Mouse (Mus musculus) forebrain, embryonic 16.5 days (tissue): Measurements from ENCODE around the gene Rars. TPM values are rescaled to one million over a fixed set of nuclear protein-coding genes. Genes with fewer than 3 reads are reported as not detected.

ENCODE experiments used
- ATAC-seq: fragments of 200-750 bp; cut with Nextera tagmentation; 2 replicates; pipeline ENCODE4 v1.8.0; 2017; ENCODE audit warnings: mild to moderate bottlenecking, moderate library complexity
- H3K27ac ChIP-seq: fragments of 300-500 bp; sonication (generic); 2 replicates; pipeline ENCODE4 v1.5.1; 2014; ENCODE audit warnings: low read length, control low read depth
- H3K27me3 ChIP-seq: fragments of 300-500 bp; sonication (generic); replicated peaks from 2 replicates; pipeline ENCODE4 v1.6.1; 2014; ENCODE audit warnings: low read length; ENCODE audit not compliant: control insufficient read depth, insufficient read depth
- H3K36me3 ChIP-seq: fragments of 300-500 bp; sonication (generic); 2 replicates; pipeline ENCODE4 v1.6.1; 2014; ENCODE audit not compliant: control insufficient read depth, insufficient read depth
- H3K4me1 ChIP-seq: fragments of 300-500 bp; sonication (generic); replicated peaks from 2 replicates; pipeline ENCODE4 v1.6.1; 2014; ENCODE audit warnings: low read length; ENCODE audit not compliant: control insufficient read depth, insufficient read depth
- H3K4me2 ChIP-seq: fragments of 300-500 bp; sonication (generic); 2 replicates; pipeline ENCODE4 v1.6.1; 2014; ENCODE audit warnings: mild to moderate bottlenecking, low read length, control low read depth
- H3K4me3 ChIP-seq: fragments of 300-500 bp; sonication (generic); replicated peaks from 2 replicates; pipeline ENCODE4 v1.5.1; 2014; ENCODE audit warnings: mild to moderate bottlenecking, low read length, control low read depth
- H3K9ac ChIP-seq: fragments of 300-500 bp; sonication (generic); replicated peaks from 2 replicates; pipeline ENCODE4 v1.6.1; 2014; ENCODE audit warnings: low read depth, low read length, control low read depth
- H3K9me3 ChIP-seq: fragments of 300-500 bp; sonication (generic); 2 replicates; pipeline ENCODE4 v1.6.1; 2016; ENCODE audit warnings: low read length; ENCODE audit not compliant: control insufficient read depth
- WGBS: fragments of 180-500 bp; shearing (Covaris S2); extraction: QIAGEN DNeasy Blood & Tissue Kit; methylation state at CpG from one replicate; pipeline ENCODE4 v1.1.7; 2014; 5-methylcytosine and 5-hydroxymethylcytosine counted together
- microRNA counts: library from miRNA; unstranded; fragments of <30 nt; microRNA quantifications from one replicate; lab custom pipeline; 2016
- microRNA-seq: library from miRNA; unstranded; fragments of <30 nt; microRNA quantifications from one replicate; pipeline ENCODE4, GENCODE M21; 2017
- polyA plus RNA-seq: library from polyadenylated mRNA; unstranded; fragments of >200 nt; fragmentation: Nextera tagmentation; extraction: Ambion mirVana; gene quantifications from 2 replicates; pipeline ENCODE4 v1.2.1, GENCODE M21; 2015

The Rars gene
- polyA plus RNA-seq, 1 experiment from 2014 or later = 73.1 TPM

- H3K27ac ChIP-seq = no peak overlapping the region
- peaks cover 15% of the 10 kb centered on the region for H3K4me1 ChIP-seq
- no peaks in the 10 kb centered on the region for H3K9me3 ChIP-seq
- no peak overlapping the region for H3K4me2 ChIP-seq
- WGBS = 91% methylated on average over 5 of the region's 5 CpGs
- no peak for ATAC-seq
- H3K4me3 ChIP-seq = no peak overlapping the region
- no peaks in the 10 kb centered on the region for H3K36me3 ChIP-seq
- H3K9ac ChIP-seq = no peak overlapping the region
- no peaks in the 10 kb centered on the region for H3K27me3 ChIP-seq
These were observed 67.5 kb downstream of the Rars start for GRCm38 (mm10) chr11:35766845-35767244.

GRCm38 (mm10) chr11:35760627-35761003, 73.7 kb downstream of the Rars start:
- Histone ChIP-seq H3K4me1 (no peaks in the 10 kb centered on the region), H3K27me3 (no peaks in the 10 kb centered on the region), H3K9ac (no peak overlapping the region), H3K4me3 (no peak overlapping the region), H3K9me3 (no peaks in the 10 kb centered on the region), H3K4me2 (no peak overlapping the region), H3K36me3 (no peaks in the 10 kb centered on the region), H3K27ac (no peak overlapping the region)
- ATAC-seq = no peak
- WGBS = 97% methylated on average over 4 of the region's 4 CpGs

GRCm38 (mm10) chr11:35760001-35760626, 74.2 kb downstream of the Rars start:
- no peak overlapping the region for H3K27ac ChIP-seq
- ATAC-seq = no peak
- H3K4me2 ChIP-seq = no peak overlapping the region
- no peaks in the 10 kb centered on the region for H3K4me1 ChIP-seq
- whole genome bisulfite sequencing = 91% methylated on average over 7 of the region's 7 CpGs
- H3K9ac ChIP-seq = no peak overlapping the region
- no peaks in the 10 kb centered on the region for H3K36me3 ChIP-seq
- no peaks in the 10 kb centered on the region for H3K27me3 ChIP-seq
- H3K4me3 ChIP-seq = no peak overlapping the region
- no peaks in the 10 kb centered on the region for H3K9me3 ChIP-seq

MicroRNAs within 50 kb of the gene (microRNA counts, 519-probe panel; counts per million panel counts)
- microRNA mmu-miR-103 (lab: Ali Mortazavi, UCI) = 3,916 counts per million, percentile 93 among the panel's probes with 10 or more counts

Small RNA genes lying within 50 kb of the gene (microRNA-seq; reads per million reads assigned to microRNA genes)
- gene Mir103-1 = 4.6 reads per million, percentile 20 among the genes with 10 or more reads in this experiment

Other genes with a start within 250 kb of the Rars start
- 24.4 and 28.8 TPM in 2 replicates for gene Pank3, start 65.0 kb downstream of the Rars start, polyA plus RNA-seq
- gene Fbll1, start 35.6 kb downstream of the Rars start, polyA plus RNA-seq = 13.1 and 15.6 TPM in 2 replicates
- gene Wwc1, start 146.0 kb upstream of the Rars start, polyA plus RNA-seq = 10.2 and 14.9 TPM in 2 replicates